Mouse (Mus musculus) kidney, postnatal 36 days (tissue): Measurements from ENCODE around the gene Cdk14.
A peak's percentile ranks its signal among the peaks of the same experiment; 100 is the strongest.

Experiments
- DNase-seq, 2 experiments: peaks; one replicate each; pipeline ENCODE4 v3.0.0; 2021 to 2022; ENCODE audit warnings: mixed read lengths in 2 of 2

Gene Cdk14

DNA sequence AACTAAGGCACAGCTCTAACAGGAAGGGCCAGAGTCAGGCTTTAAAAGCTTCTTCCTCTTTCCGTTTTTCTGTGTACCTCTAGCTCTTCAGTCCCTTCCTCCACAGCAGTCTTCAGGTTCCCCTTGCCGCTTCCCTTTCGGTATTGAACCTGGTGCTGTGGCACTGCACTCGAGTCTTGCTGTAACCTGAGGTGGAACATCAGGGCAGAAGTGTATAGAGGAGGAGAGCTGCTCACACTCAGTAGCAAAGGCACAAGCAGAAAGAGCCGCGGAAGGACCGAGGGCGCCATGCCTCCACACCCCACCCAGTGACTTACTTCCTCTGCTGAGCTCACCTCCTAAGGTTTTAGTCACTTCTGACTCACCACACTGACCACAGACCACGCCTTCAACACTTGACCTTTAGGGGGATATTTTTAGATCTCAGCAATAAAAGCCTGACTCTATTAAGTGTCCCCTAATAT lies at the start of gene Cdk14:
Gene Cdk14 (minus strand): TSS at position 321 of the 464 bp plus-strand sequence.
- DNase-seq, result peak; percentile 2 to 3

DNA sequence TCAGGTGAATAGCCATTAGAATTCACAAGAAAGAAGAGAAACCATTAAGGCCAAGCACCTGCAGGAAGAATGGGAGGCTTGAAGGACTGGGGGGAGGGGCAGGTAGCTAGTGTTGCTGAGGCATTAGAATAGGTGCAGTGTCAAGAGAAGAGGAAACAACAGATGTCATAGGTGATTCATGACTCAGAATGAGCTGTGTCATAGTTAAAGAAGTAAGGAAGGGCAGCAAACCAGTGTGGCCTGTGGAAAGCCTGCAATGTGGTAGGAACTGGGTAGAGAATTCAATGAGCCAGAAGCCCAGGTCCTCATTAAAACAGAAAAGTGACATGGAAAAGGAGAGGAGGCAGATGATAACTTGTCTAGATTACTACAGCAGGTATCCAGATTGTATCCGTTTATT lies 45.1 kb upstream of the Cdk14 start:
- no peak for DNase-seq

DNA sequence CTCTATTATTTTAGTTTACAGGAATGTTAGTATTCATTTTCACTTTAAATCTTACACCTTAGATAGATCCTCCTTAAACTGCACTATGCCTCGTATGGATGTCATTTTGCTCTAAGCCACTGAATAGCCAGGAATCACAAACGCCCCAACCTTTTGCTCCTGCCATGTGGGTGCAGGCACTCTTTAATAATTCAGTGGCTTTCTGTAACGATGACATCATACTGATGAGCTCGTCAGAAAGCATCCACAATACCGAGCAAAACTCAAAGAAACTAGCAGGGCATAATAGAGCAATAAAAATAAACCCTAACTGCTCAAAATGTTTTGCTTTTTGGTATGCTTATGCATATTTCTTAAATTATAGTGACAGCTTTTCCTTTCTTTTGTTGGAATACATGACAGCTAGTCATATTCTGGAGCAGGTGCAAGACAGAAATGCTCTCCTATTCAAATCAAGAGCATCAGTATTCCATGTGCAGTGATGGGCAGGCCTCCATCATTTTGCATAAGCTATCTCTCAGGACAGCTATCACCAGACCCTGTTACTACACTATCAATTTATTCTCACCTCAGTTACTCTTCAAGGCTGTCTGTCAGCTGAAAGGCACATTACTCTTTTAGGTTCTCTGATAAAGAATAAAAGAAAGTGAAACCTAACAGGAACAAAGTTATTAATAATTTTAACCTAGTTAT lies 11.8 kb upstream of the Cdk14 start:
- no peak for DNase-seq

DNA sequence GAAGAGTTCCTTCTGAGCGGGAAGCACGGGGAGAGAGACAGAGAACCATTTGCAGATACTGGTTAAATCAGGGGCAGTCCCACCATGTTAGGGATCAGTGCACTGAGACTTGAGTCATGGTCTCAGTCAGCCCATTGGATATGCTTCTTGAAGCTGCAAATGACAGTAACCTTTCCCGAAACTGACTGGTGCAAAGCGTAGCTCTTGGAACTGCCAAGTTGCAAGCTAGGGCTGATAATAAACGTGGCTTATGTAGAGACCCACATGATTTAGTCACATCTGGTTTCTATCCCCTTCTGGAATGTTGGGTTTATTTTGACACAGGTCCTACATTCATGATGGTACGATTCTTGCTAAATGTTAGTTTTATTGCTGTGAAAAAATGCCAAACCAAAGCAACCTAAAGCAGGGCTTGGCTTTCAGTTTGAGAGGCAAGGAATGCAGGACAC lies 3.6 kb upstream of the Cdk14 start:
- no peak for DNase-seq

DNA sequence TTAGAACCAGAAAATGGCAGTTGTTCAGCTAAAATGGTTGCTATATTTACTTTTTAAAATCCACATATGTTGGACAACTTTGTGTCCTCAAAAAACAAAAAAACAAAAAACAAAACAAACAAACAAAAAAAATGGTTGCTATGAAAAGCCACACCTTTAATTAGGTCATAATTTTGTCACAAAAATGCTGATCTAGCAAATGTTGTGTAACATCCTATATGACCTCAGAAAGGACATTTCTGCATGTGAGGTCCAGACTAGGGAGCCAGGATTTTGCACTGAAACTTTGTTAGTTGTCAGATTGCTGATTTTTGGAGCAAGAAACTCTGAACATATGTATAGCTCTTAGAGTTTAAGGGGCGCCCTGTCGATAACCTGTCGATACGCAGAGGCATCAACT lies 3.0 kb upstream of the Cdk14 start:
- DNase-seq, result no peak

DNA sequence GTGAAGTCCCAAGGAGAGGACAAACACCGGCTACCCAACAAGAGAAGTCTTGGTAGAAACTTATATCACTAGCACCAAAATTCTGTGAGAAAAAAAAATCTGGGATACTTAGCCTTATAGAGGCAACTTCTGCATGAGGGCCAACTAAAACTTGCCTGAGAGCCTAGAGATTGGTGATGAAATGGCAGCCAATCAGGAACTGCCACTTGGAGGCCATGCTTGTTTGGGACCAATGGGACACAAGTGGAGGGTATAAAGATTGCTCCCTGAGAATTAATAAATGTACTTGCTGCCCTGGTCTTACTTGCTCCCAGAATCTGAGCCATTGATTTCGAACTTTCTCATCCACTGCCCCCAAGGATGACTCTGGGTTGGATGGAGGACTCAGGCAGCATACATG lies 1.3 kb upstream of the Cdk14 start:
- no peak for DNase-seq

DNA sequence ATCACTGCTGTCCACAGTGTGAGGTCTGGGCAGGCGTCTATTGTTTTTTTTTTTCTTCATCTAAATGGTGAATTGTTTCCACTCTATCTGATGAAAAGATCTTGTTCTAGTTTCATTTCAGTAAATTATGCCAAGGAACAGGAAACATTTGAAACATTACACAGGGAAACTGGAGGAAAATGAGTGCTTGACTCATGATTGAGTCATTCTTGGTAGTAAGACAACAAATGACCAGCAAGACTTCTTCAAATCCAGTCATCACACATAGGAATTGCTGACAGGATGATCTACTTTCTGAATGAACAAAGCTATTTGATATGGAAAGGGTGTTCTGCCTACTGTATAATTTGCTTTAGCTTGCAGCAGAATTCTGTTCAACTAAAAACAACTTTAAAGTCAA lies 859 bp downstream of the Cdk14 start:
- no peak for DNase-seq

DNA sequence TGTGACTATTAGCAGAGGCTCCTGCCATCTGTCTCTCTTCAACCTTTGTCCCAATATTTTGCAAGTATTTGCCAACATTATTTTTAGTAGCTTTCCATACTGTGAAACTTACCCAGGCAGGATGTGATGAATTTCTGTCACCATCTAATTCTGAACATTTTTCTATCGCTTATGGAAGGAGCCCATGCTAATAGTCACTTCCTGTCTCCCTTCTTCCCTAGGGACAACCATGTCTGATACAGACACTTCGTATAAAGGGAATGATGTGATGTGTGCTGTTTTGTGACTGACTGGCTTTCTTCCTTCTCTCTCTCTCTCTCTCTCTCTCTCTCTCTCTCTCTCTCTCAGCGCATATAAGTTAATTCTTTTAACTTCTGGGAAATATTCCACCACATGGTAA lies 5.3 kb downstream of the Cdk14 start:
- no peak for DNase-seq

DNA sequence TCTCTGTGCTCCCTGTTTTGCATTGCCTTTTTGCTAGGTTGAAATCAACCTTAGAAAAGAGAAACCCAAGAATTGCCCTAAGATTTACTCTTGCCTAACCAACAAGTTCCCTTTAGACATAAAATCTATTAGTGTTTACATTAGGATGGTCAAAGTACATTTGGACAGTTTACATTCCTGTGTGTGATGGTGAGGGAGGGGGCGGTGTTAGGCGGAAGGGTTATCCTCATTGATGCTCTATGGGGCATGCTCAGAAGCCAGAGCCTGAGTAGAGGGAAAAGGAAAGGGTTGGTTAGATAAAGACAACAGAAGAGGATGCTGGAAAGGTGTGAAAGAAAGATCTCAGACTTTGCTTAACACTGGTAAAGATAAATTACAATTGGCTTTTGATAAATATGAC lies 8.2 kb downstream of the Cdk14 start:
- DNase-seq, result no peak

DNA sequence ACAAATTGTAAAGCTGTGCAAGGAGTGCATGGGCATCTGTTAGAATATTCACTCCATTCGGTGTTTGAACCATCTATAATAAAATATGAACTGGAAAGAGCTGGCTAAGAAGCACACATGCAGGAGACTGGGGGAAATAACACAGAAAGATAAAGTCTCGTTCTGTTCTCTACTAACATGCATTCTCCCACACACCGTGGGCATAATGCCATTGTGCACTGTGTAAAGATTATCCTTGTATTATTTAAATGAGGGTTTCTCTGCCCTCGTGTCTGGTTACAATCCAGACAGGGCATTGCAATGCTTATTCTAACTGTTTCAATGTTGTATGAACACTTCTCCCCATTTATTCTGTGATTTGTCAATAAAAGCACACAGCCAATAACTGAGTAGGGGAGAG lies 18.1 kb downstream of the Cdk14 start:
- DNase-seq, result no peak

DNA sequence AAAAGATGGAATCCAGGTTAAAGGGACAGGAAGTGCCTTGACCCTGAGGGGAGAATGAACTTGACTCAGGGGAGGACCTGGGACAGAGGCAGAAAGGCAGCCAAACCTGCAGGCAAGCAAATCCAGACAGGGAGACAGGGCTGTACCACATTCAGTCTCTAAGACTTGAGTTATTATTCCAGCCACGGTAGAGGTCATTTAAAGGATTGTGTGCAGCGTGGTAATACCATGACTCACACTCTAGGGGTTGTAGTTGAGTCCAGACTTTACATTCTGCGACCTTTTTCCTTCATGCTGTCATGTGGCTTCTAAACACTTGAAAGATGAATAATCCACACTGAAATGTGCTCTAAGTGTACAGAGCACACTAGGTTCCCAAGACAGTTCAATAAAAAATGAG lies 27.3 kb downstream of the Cdk14 start:
- no peak for DNase-seq

DNA sequence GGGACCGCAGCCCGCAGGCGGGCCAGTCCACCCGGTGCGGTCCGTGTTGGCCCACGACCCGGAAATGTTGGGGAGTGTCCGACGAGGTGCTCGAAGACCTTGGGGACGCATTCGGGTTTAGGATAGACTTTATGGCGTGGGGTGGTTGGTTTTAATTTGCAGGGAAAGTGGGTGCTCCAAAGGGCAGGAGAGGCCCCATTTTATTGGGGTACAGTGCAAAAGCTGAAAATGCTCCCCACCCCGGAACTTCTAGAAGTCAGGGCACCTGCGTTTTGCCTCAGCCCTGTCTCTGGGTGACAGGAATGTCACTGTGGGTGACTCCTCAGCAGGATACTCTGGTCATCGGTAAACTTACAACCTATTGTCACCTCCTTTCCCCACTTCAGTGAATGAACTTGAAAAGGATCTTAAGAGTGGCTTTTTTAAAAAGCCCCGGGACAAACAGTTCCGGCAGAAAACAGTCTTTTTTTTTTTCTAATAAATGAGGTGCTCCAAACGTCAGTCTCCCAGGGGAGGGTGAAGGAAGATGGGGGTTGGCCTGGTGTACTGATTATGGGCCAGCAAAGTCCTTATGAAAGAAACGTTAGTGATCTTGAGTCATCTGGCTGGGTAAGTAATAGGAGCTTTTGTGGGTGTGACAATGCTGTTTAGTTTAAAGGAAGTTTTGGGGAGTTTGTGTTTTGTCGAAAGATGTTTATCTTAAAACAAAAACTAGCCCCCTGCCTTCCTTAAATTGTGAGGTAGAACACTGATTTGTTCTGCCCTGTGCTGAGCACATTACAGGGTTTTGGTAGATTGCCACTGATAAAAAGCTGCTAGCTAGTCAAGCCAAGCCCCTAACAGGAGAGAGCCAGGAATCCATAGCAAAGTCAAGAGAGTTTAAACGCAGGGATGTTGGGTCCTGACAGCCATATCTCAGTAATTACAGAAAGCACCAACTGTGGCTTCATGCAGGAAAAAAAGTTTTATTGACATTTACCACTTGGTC lies 39.1 kb downstream of the Cdk14 start:
- peak in 1 of 2 experiments; percentile 34 for DNase-seq

DNA sequence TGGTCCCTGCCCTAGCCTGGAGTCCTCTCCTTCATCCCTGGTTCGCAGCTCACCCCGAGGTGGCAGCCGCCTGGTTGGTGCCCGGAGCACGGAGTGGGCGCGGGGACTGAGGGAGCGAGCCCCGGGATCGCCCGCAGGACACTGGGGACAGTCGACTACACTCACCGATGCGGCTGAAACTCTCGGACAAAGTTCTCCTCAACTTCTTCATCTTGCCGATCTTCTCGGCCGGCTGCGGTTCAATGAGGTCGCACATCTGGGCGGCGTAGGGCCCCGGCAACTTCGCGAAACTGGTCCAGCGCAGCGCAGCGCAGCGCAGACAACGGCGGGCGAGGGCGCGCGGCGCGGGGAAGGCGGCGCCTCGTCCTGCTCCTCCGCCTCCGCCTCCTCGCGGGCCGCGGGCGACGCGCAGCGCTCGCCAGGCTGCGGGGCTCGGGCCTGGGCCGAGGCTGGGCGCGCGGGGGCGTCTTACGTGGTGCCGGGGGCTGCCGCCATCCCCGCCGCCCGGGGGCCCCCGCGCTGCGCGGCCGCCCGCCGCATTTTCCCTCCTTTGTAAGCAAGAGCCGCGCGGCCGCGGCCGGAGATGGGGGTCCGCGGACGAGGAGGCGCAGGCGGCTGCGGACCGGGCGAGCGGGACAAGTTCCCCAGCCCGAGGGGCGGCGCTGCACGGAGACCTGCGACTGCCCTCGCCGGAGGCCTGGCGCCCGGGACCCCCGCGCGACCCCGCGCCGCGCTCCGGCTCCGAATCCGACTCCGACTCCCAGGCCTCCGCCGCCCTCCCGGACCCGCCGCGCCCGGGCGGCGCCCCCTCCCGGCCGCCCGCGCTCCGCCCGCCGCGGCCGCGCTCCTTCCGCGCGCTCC lies 40.0 kb downstream of the Cdk14 start:
- DNase-seq, result peak; percentile 34 to 68

DNA sequence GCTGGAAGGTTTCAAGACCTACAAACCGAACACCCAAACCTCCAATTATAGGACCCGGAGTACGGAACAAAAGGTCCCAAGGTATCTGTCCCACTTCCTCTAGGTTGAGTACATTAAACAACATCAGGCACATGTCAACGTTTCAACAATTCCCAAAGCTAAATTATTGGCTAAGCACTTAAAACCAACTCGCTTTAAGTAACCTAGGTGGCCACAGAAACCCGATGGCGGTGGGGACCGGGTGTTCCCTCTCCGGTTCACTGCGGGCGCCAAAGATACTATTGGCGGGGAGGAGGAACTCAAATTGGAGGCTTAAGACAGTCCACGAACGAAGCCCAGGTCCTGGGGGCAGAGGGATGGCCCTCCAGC lies 40.6 kb downstream of the Cdk14 start:
- DNase-seq, result no peak

DNA sequence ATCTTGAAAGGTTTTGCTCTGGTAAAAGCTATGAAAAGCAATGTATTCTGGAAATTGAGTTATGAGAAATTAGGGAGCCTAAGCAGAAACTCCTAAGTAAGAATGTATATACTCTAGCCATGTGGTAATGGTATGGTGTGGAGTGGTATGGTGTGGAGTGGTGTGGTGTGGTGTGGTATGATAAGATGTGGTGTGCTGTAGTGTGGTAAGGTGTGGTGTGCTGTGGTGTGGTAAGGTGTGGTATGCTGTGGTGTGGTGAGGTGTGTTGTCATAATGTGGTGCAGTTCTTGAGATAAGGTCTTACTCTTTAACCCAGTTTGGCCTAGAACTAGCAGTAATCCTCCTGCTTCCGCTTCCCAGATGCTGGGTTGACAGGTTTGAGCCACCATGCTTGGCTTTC lies 45.7 kb downstream of the Cdk14 start:
- no peak for DNase-seq

DNA sequence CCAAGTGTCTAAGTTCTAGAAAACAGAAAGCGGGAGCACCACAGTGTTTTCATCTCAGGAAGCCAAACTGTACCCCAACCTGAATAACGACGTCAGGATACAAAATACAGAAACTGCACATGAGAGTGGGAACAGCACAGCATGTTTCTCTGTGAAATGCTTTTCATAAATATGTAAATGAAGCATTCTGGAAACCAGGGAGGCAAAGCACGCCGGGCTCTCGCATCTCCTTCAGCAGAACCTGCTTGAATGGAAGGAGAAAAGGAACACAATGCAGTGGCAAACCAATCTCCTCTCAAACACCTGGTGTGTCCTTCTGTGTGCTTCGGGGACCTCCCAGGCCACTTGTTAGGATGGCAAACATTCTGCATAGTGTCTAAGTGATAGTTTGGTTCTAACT lies 46.6 kb downstream of the Cdk14 start:
- DNase-seq, result no peak

DNA sequence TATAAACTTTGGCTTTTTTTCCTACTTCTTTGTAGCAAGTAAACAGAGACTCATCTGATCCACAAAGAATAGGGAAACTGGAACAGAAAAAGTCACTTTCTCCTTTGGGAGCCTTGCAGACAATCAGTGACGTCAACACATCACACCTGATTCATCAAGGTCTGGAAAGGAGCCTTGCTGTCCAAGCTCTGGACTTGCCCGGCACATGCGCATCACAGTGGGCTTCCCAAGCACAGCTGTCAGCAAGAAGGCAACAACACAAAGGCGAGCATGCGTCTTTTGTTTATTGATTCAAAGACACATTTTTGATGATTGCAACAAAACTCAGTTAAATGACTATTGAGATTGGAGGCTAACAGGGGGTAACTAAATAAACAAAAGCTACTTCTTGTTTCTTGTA lies 47.2 kb downstream of the Cdk14 start:
- DNase-seq, result no peak

DNA sequence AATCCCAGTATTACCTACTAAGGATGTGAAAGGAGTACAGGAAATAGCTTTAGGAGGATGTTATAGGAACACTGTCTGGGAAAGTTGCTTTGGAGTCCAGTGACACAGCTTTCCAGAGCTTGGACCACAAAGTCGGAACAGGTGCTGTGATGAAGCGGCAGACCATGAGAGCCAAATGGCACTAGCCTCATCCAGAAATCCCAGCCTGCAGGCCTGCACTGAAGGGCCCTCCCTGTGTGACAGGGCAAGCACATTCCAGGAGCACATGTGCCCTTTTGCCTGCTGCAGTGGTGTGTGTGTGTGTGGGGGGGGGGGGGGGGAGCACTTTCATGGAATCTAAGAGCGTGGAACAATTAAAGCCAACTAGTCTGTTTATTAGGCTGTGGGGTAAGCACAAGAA lies 47.8 kb downstream of the Cdk14 start:
- DNase-seq, result no peak

DNA sequence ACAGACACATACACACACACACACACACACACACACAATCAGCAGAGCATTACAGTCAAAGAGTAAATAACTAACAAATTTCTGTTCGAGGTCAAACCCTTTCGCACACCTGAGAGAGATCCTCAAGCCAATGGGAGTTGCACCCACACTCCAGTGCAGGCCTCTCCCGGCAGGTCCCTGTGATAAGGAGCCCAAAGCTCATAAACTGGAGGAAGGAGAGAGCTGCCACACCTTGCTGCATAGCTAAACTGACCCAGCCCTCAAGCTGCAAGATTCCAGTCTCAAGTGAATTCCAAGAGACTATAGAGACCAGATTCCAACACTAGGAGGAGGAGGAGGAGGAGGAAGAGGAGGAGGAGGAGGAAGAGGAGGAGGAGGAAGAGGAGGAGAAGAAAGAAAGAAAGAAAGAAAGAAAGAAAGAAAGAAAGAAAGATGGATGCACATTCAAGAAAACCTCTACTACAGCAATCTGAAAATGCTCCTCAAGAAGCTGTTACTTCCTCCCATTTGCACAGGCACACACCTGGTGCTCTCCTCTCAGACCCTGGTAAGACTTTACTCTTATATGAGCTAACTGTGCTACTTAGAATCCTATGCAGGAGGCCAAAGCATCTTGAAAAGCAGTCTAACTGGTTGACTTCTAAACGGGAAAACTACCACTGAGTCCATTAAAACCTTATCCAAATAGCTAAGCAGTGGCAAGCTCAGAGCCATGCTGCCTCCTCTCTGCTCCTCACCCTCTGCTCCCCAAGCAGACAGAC lies 49.6 kb downstream of the Cdk14 start:
- DNase-seq, result no peak

DNA sequence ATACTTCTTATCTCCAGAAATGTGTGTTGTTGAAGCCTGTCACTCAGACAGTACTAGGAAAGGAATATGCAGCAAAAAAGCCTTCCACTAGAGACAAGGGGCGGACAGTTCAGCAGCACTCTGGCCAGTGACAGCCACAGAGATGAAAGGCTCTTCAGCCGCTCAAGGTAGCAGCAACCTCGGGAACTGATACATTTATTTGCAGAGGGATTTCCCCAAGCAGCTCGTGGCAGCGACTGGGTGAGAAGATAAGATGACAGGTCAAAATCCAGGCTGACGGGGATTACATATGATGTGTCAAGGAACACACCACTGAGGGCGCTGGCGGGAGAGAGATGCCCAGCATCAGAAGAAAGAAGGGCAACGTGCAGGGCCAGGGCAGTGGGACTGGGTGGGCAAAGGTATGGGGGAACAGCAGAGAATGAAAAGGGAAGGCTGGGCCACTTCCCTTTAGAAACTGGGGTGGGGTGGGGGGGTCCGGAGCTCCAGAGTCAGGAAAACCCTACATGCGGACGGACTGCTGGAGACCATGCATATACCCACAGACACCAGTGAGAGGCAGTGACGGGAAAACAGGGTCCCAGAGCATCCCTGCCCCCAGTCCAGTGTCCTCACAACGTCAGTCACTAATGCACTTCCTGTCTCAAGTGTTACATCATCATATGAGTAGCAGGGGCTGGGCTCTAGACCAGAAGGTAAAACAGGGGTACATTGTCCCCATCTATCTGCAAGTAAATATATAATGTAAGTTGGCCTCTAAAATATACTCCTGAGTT lies 51.5 kb downstream of the Cdk14 start:
- no peak for DNase-seq

DNA sequence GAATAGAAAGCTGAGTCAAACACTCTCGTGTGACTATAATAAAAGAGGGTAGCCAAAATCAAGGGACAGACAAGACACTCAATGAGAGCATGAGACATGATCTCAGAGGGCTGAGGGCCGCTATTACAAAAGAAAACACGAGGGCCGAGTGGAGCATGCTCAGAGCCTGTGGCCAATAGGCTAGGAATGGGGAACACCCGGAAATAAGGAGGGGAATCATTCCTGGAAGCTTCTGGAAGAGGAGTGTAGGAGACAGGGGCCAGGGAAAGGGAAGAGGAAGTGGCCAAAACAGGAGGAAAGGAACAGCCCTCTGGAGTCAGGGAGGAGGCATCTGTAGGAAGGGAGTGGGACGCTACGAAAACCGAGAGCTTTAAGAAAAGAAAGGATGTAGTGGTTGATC lies 52.6 kb downstream of the Cdk14 start:
- DNase-seq, result no peak
